Mouse (Mus musculus) MEL (cell line): ENCODE results near the gene Brd1. TPM values are rescaled to one million over a fixed set of nuclear protein-coding genes. Genes with fewer than 3 reads are reported as not detected.
"Not testable (repeated sequence)": the region's sequence is repeated elsewhere in the genome, so short reads cannot be mapped to it uniquely, and the experiment has no call there.

Source experiments
- DNase-seq: peaks from one replicate; pipeline ENCODE4 v3.0.0; 2011; ENCODE audit warnings: low read depth, low spot score
- H3K27ac ChIP-seq: 2 replicates; pipeline ENCODE4 v1.5.1; 2012; ENCODE audit warnings: low read depth, mild to moderate bottlenecking, control low read depth, low read length, moderate library complexity; ENCODE audit not compliant: control insufficient read depth
- H3K27me3 ChIP-seq, 2 experiments: fragments of 150-350 bp in 1 of 2; sonication (generic) in 1 of 2; 2 replicates each; pipeline ENCODE4 v1.6.1; 2012; ENCODE audit warnings: low read length in 2 of 2, mild to moderate bottlenecking in 2 of 2, improper control_type of control experiment in 1 of 2, moderate library complexity in 1 of 2; ENCODE audit not compliant: insufficient read depth in 2 of 2, control insufficient read depth in 1 of 2
- H3K36me3 ChIP-seq, 2 experiments: 2 replicates each; pipeline ENCODE4 v1.6.1; 2012 to 2014; ENCODE audit warnings: low read length in 2 of 2, improper control_type of control experiment in 1 of 2, inconsistent platforms in 1 of 2, mild to moderate bottlenecking in 1 of 2; ENCODE audit not compliant: insufficient read depth in 2 of 2, control insufficient read depth in 1 of 2
- H3K4me1 ChIP-seq, 2 experiments: fragments of 150-350 bp in 1 of 2; sonication (generic) in 1 of 2; 2 replicates each; pipeline ENCODE4 v1.6.1; 2012; ENCODE audit warnings: low read length in 2 of 2, improper control_type of control experiment in 1 of 2, mild to moderate bottlenecking in 1 of 2; ENCODE audit not compliant: insufficient read depth in 2 of 2, control insufficient read depth in 1 of 2
- H3K4me3 ChIP-seq, 2 experiments: fragments of 150-350 bp in 1 of 2; sonication (generic) in 1 of 2; 2 replicates each; pipeline ENCODE4 v1.5.1; 2012; ENCODE audit warnings: low read depth in 2 of 2, low read length in 2 of 2, mild to moderate bottlenecking in 2 of 2, moderate library complexity in 2 of 2, control low read depth in 1 of 2, improper control_type of control experiment in 1 of 2; ENCODE audit not compliant: control insufficient read depth in 1 of 2, insufficient read depth in 1 of 2
- H3K79me2 ChIP-seq: 2 replicates; pipeline ENCODE4 v1.6.1; 2012; ENCODE audit warnings: mild to moderate bottlenecking, low read length, moderate library complexity; ENCODE audit not compliant: control insufficient read depth, poor library complexity, insufficient read depth
- H3K9ac ChIP-seq: 2 replicates; pipeline ENCODE4 v1.6.1; 2012; ENCODE audit warnings: low read depth, mild to moderate bottlenecking, control low read depth, low read length, moderate library complexity; ENCODE audit not compliant: control insufficient read depth, poor library complexity, severe bottlenecking
- H3K9me3 ChIP-seq: fragments of 150-350 bp; sonication (generic); replicated peaks from 2 replicates; pipeline ENCODE4 v1.6.1; 2012; ENCODE audit warnings: mild to moderate bottlenecking, low read length, improper control_type of control experiment, moderate library complexity; ENCODE audit not compliant: insufficient read depth
- BHLHE40 ChIP-seq: IDR thresholded peaks from 2 replicates; pipeline ENCODE4 v1.6.1; 2012; ENCODE audit warnings: low read depth, mild to moderate bottlenecking, inconsistent platforms, low read length, improper control_type of control experiment, borderline replicate concordance
- CTCF ChIP-seq, 3 experiments: IDR thresholded peaks in 2 of 3; conservative IDR thresholded peaks in 1 of 3; 2 replicates each; pipeline ENCODE4 v1.5.1; 2011 to 2012; ENCODE audit warnings: low read length in 3 of 3, low read depth in 2 of 3, mild to moderate bottlenecking in 2 of 3, improper control_type of control experiment in 1 of 3, inconsistent platforms in 1 of 3, mixed read lengths in 1 of 3, moderate library complexity in 1 of 3; ENCODE audit not compliant: control insufficient read depth in 1 of 3, insufficient read depth in 1 of 3, poor library complexity in 1 of 3, severe bottlenecking in 1 of 3
- EP300 ChIP-seq, 2 experiments: IDR thresholded peaks; 2 replicates each; pipeline ENCODE4 v1.6.1; 2011; ENCODE audit warnings: improper control_type of control experiment in 2 of 2, low read length in 2 of 2, low read depth in 1 of 2, mild to moderate bottlenecking in 1 of 2
- GABPA ChIP-seq: IDR thresholded peaks from 2 replicates; pipeline ENCODE4 v1.6.1; 2012; ENCODE audit warnings: low read depth, mild to moderate bottlenecking, inconsistent platforms, low read length, improper control_type of control experiment, moderate library complexity
- GATA1 ChIP-seq: IDR thresholded peaks from 2 replicates; pipeline ENCODE4 v1.6.1; 2011; ENCODE audit warnings: low read depth, low read length, improper control_type of control experiment
- KAT2A ChIP-seq: conservative IDR thresholded peaks from 2 replicates; pipeline ENCODE4 v1.6.1; 2012; ENCODE audit warnings: low read depth, low read length, improper control_type of control experiment, inconsistent platforms
- MAFK ChIP-seq: IDR thresholded peaks from 2 replicates; pipeline ENCODE4 v1.6.1; 2011; ENCODE audit warnings: low read depth, mild to moderate bottlenecking, low read length, improper control_type of control experiment, borderline replicate concordance
- POLR2AphosphoS2 ChIP-seq: IDR thresholded peaks from 2 replicates; pipeline ENCODE4 v1.6.1; 2011; ENCODE audit warnings: low read length, improper control_type of control experiment
- POLR2AphosphoS5 ChIP-seq: IDR thresholded peaks from 2 replicates; pipeline ENCODE4 v1.6.1; 2012; ENCODE audit warnings: low read depth, borderline replicate concordance, mild to moderate bottlenecking, inconsistent platforms, low read length, moderate library complexity, mixed read lengths
- RCOR1 ChIP-seq: IDR thresholded peaks from 2 replicates; pipeline ENCODE4 v1.6.1; 2012; ENCODE audit warnings: low read depth, mild to moderate bottlenecking, inconsistent platforms, low read length, improper control_type of control experiment
- TBP ChIP-seq: IDR thresholded peaks from 2 replicates; pipeline ENCODE4 v1.8.0; 2011; ENCODE audit warnings: low read depth, low read length, improper control_type of control experiment
- USF2 ChIP-seq, 2 experiments: IDR thresholded peaks; 2 replicates each; pipeline ENCODE4 v1.6.1; 2011 to 2012; ENCODE audit warnings: improper control_type of control experiment in 2 of 2, low read length in 2 of 2, borderline replicate concordance in 1 of 2, inconsistent platforms in 1 of 2, low read depth in 1 of 2, mild to moderate bottlenecking in 1 of 2; ENCODE audit not compliant: insufficient read depth in 1 of 2
- ZKSCAN1 ChIP-seq: IDR thresholded peaks from 2 replicates; pipeline ENCODE4 v1.6.1; 2012; ENCODE audit warnings: low read depth, mild to moderate bottlenecking, inconsistent platforms, low read length, improper control_type of control experiment, moderate library complexity
- polyA plus RNA-seq, 2 experiments: library from polyadenylated mRNA; stranded (reverse) in 1 of 2; unstranded in 1 of 2; fragments of >175 nt in 1 of 2; fragments of >200 nt in 1 of 2; gene quantifications; 2 replicates each; pipeline versions ENCODE4 v1.2.1 to v1.2.4; 2012; ENCODE audit warnings: low replicate concordance in 2 of 2, low read depth in 1 of 2; ENCODE audit not compliant: insufficient read length in 2 of 2, insufficient read depth in 1 of 2, missing spikeins in 1 of 2
- total RNA-seq: library from RNA; depleted of rRNA; stranded (reverse); fragments of 300-350 nt; gene quantifications from 2 replicates; pipeline ENCODE4 v1.2.3, GENCODE M21; 2012

The Brd1 gene
- total and polyA plus RNA-seq, 3 experiments = 33.7 to 72.7 (median 43.1) TPM

GRCm38 (mm10) chr15:88708657-88709511, 25.1 kb downstream of the Brd1 start:
- H3K9ac ChIP-seq = no peak overlapping the region
- no peaks in the 10 kb centered on the region for H3K9me3 ChIP-seq
- DNase-seq = no peak
- H3K27ac ChIP-seq = no peak overlapping the region
- H3K36me3 ChIP-seq = peaks cover 0 to 46% of the 10 kb centered on the region in 2 experiments; a peak in 2 of 4 replicates
- no peaks in the 10 kb centered on the region for H3K27me3 ChIP-seq
- H3K4me1 ChIP-seq = no peaks in the 10 kb centered on the region
- H3K4me3 ChIP-seq = no peak overlapping the region
- TF ChIP-seq RCOR1 (no peak), POLR2AphosphoS2 (peak; percentile 28; the same call in 1 of the 2 replicates)
- H3K79me2 ChIP-seq = no peaks in the 10 kb centered on the region

- no peak for DNase-seq
- Histone ChIP-seq H3K4me3 (no peak overlapping the region), H3K9ac (no peak overlapping the region), H3K27ac (no peak overlapping the region), H3K79me2 (no peaks in the 10 kb centered on the region), H3K9me3 (no peaks in the 10 kb centered on the region), H3K36me3 (peaks cover 0 to 43% of the 10 kb centered on the region in 2 experiments; a peak in 2 of 4 replicates), H3K4me1 (no peaks in the 10 kb centered on the region), H3K27me3 (no peaks in the 10 kb centered on the region)
- TF ChIP-seq USF2 (IDR thresholded peaks at IDR 0.05; ENCODE audit: borderline replicate concordance in 1 of 2, insufficient read depth in 1 of 2, low read depth in 1 of 2, low read length in 2 of 2) = no peak
- TF ChIP-seq POLR2AphosphoS2 = peak; percentile 26; the same call in 1 of the 2 replicates
These were observed 25.8 kb downstream of the Brd1 start for GRCm38 (mm10) chr15:88708204-88708603.

- H3K4me3 ChIP-seq, H3K79me2 ChIP-seq, H3K9ac ChIP-seq: not testable (repeated sequence)
These were observed 27.0 kb downstream of the Brd1 start for GRCm38 (mm10) chr15:88706987-88707386.

GRCm38 (mm10) chr15:88706320-88706719, 27.7 kb downstream of the Brd1 start:
- DNase-seq = no peak
- no peak overlapping the region for H3K9ac ChIP-seq
- H3K27me3 ChIP-seq = no peaks in the 10 kb centered on the region
- TF ChIP-seq POLR2AphosphoS5 (no peak), ZKSCAN1 (no peak), BHLHE40 (no peak), GABPA (no peak), MAFK (no peak), EP300 (IDR thresholded peaks at IDR 0.05; ENCODE audit: low read depth in 1 of 2, low read length in 2 of 2) (no peak), GATA1 (no peak), CTCF (IDR thresholded peaks at IDR 0.05 in 2 of 3, conservative IDR thresholded peaks at IDR 0.05 in 1 of 3; ENCODE audit: control insufficient read depth in 1 of 3, insufficient read depth in 1 of 3, low read depth in 2 of 3, low read length in 3 of 3, poor library complexity in 1 of 3, severe bottlenecking in 1 of 3) (no peak), TBP (no peak), KAT2A (no peak)
- TF ChIP-seq, all 39 proteins: peak for 0
- Histone ChIP-seq H3K36me3 (peaks cover 0 to 33% of the 10 kb centered on the region in 2 experiments; a peak in 2 of 4 replicates), H3K27ac (no peak overlapping the region), H3K4me3 (no peak overlapping the region), H3K4me1 (no peaks in the 10 kb centered on the region), H3K79me2 (no peaks in the 10 kb centered on the region), H3K9me3 (no peaks in the 10 kb centered on the region)

More at GRCm38 (mm10) chr15:88706987-88707386, 27.0 kb downstream of the Brd1 start:
- not testable (repeated sequence) for H3K27ac ChIP-seq, DNase-seq, H3K27me3 ChIP-seq, H3K4me1 ChIP-seq, H3K9me3 ChIP-seq
- H3K36me3 ChIP-seq = peaks cover 0 to 36% of the 10 kb centered on the region in 2 experiments; a peak in 2 of 4 replicates
